Mouse (Mus musculus) MEL (cell line): Measurements from ENCODE around the gene Caprin1. TPM values are rescaled to one million over a fixed set of nuclear protein-coding genes. Genes with fewer than 3 reads are reported as not detected.

Experiments
- DNase-seq: peaks from one replicate; pipeline ENCODE4 v3.0.0; 2011; ENCODE audit warnings: low read depth, low spot score
- H3K27ac ChIP-seq: 2 replicates; pipeline ENCODE4 v1.5.1; 2012; ENCODE audit warnings: low read depth, mild to moderate bottlenecking, control low read depth, low read length, moderate library complexity; ENCODE audit not compliant: control insufficient read depth
- H3K27me3 ChIP-seq, 2 experiments: fragments of 150-350 bp in 1 of 2; sonication (generic) in 1 of 2; 2 replicates each; pipeline ENCODE4 v1.6.1; 2012; ENCODE audit warnings: low read length in 2 of 2, mild to moderate bottlenecking in 2 of 2, improper control_type of control experiment in 1 of 2, moderate library complexity in 1 of 2; ENCODE audit not compliant: insufficient read depth in 2 of 2, control insufficient read depth in 1 of 2
- H3K36me3 ChIP-seq, 2 experiments: 2 replicates each; pipeline ENCODE4 v1.6.1; 2012 to 2014; ENCODE audit warnings: low read length in 2 of 2, improper control_type of control experiment in 1 of 2, inconsistent platforms in 1 of 2, mild to moderate bottlenecking in 1 of 2; ENCODE audit not compliant: insufficient read depth in 2 of 2, control insufficient read depth in 1 of 2
- H3K4me1 ChIP-seq, 2 experiments: fragments of 150-350 bp in 1 of 2; sonication (generic) in 1 of 2; 2 replicates each; pipeline ENCODE4 v1.6.1; 2012; ENCODE audit warnings: low read length in 2 of 2, improper control_type of control experiment in 1 of 2, mild to moderate bottlenecking in 1 of 2; ENCODE audit not compliant: insufficient read depth in 2 of 2, control insufficient read depth in 1 of 2
- H3K4me3 ChIP-seq, 2 experiments: fragments of 150-350 bp in 1 of 2; sonication (generic) in 1 of 2; 2 replicates each; pipeline ENCODE4 v1.5.1; 2012; ENCODE audit warnings: low read depth in 2 of 2, low read length in 2 of 2, mild to moderate bottlenecking in 2 of 2, moderate library complexity in 2 of 2, control low read depth in 1 of 2, improper control_type of control experiment in 1 of 2; ENCODE audit not compliant: control insufficient read depth in 1 of 2, insufficient read depth in 1 of 2
- H3K79me2 ChIP-seq: 2 replicates; pipeline ENCODE4 v1.6.1; 2012; ENCODE audit warnings: mild to moderate bottlenecking, low read length, moderate library complexity; ENCODE audit not compliant: control insufficient read depth, poor library complexity, insufficient read depth
- H3K9ac ChIP-seq: 2 replicates; pipeline ENCODE4 v1.6.1; 2012; ENCODE audit warnings: low read depth, mild to moderate bottlenecking, control low read depth, low read length, moderate library complexity; ENCODE audit not compliant: control insufficient read depth, poor library complexity, severe bottlenecking
- H3K9me3 ChIP-seq: fragments of 150-350 bp; sonication (generic); replicated peaks from 2 replicates; pipeline ENCODE4 v1.6.1; 2012; ENCODE audit warnings: mild to moderate bottlenecking, low read length, improper control_type of control experiment, moderate library complexity; ENCODE audit not compliant: insufficient read depth
- BHLHE40 ChIP-seq: IDR thresholded peaks from 2 replicates; pipeline ENCODE4 v1.6.1; 2012; ENCODE audit warnings: low read depth, mild to moderate bottlenecking, inconsistent platforms, low read length, improper control_type of control experiment, borderline replicate concordance
- CHD1 ChIP-seq: IDR thresholded peaks from 2 replicates; pipeline ENCODE4 v1.6.1; 2012; ENCODE audit warnings: low read depth, mild to moderate bottlenecking, inconsistent platforms, low read length, improper control_type of control experiment
- CHD2 ChIP-seq: IDR thresholded peaks from 2 replicates; pipeline ENCODE4 v1.6.1; 2011; ENCODE audit warnings: low read length, improper control_type of control experiment
- CTCF ChIP-seq, 3 experiments: IDR thresholded peaks in 2 of 3; conservative IDR thresholded peaks in 1 of 3; 2 replicates each; pipeline ENCODE4 v1.5.1; 2011 to 2012; ENCODE audit warnings: low read length in 3 of 3, low read depth in 2 of 3, mild to moderate bottlenecking in 2 of 3, improper control_type of control experiment in 1 of 3, inconsistent platforms in 1 of 3, mixed read lengths in 1 of 3, moderate library complexity in 1 of 3; ENCODE audit not compliant: control insufficient read depth in 1 of 3, insufficient read depth in 1 of 3, poor library complexity in 1 of 3, severe bottlenecking in 1 of 3
- E2F4 ChIP-seq: IDR thresholded peaks from 2 replicates; pipeline ENCODE4 v1.6.1; 2011; ENCODE audit warnings: low read depth, low read length, improper control_type of control experiment, borderline replicate concordance
- ELF1 ChIP-seq: IDR thresholded peaks from 2 replicates; pipeline ENCODE4 v1.6.1; 2014; ENCODE audit warnings: low read depth, mild to moderate bottlenecking, inconsistent platforms, low read length, improper control_type of control experiment, moderate library complexity
- EP300 ChIP-seq, 2 experiments: IDR thresholded peaks; 2 replicates each; pipeline ENCODE4 v1.6.1; 2011; ENCODE audit warnings: improper control_type of control experiment in 2 of 2, low read length in 2 of 2, low read depth in 1 of 2, mild to moderate bottlenecking in 1 of 2
- ETS1 ChIP-seq: IDR thresholded peaks from 2 replicates; pipeline ENCODE4 v1.6.1; 2012; ENCODE audit warnings: low read depth, mild to moderate bottlenecking, inconsistent platforms, low read length, improper control_type of control experiment, moderate library complexity
- GATA1 ChIP-seq: IDR thresholded peaks from 2 replicates; pipeline ENCODE4 v1.6.1; 2011; ENCODE audit warnings: low read depth, low read length, improper control_type of control experiment
- HCFC1 ChIP-seq: IDR thresholded peaks from 2 replicates; pipeline ENCODE4 v1.6.1; 2012; ENCODE audit warnings: low read depth, mild to moderate bottlenecking, inconsistent platforms, low read length, improper control_type of control experiment, moderate library complexity
- JUND ChIP-seq: IDR thresholded peaks from 2 replicates; pipeline ENCODE4 v1.6.1; 2011; ENCODE audit warnings: low read depth, mild to moderate bottlenecking, improper control_type of control experiment, low read length
- KAT2A ChIP-seq: conservative IDR thresholded peaks from 2 replicates; pipeline ENCODE4 v1.6.1; 2012; ENCODE audit warnings: low read depth, low read length, improper control_type of control experiment, inconsistent platforms
- MAFK ChIP-seq: IDR thresholded peaks from 2 replicates; pipeline ENCODE4 v1.6.1; 2011; ENCODE audit warnings: low read depth, mild to moderate bottlenecking, low read length, improper control_type of control experiment, borderline replicate concordance
- MAX ChIP-seq: IDR thresholded peaks from 2 replicates; pipeline ENCODE4 v1.6.1; 2011; ENCODE audit warnings: low read length, improper control_type of control experiment
- MAZ ChIP-seq: IDR thresholded peaks from 2 replicates; pipeline ENCODE4 v1.6.1; 2012; ENCODE audit warnings: low read depth, mild to moderate bottlenecking, inconsistent platforms, low read length, improper control_type of control experiment
- MEF2A ChIP-seq: IDR thresholded peaks from 2 replicates; pipeline ENCODE4 v1.6.1; 2014; ENCODE audit warnings: low read depth, mild to moderate bottlenecking, inconsistent platforms, low read length, improper control_type of control experiment; ENCODE audit not compliant: poor library complexity, insufficient replicate concordance, severe bottlenecking; ENCODE audit errors: extremely low read depth
- MXI1 ChIP-seq: IDR thresholded peaks from 2 replicates; pipeline ENCODE4 v1.6.1; 2011; ENCODE audit warnings: mild to moderate bottlenecking, low read depth, low read length, improper control_type of control experiment
- MYB ChIP-seq: IDR thresholded peaks from 2 replicates; pipeline ENCODE4 v1.6.1; 2011; ENCODE audit warnings: mild to moderate bottlenecking, low read depth, low read length, improper control_type of control experiment
- NELFE ChIP-seq: IDR thresholded peaks from 2 replicates; pipeline ENCODE4 v1.6.1; 2011; ENCODE audit warnings: low read depth, low read length, improper control_type of control experiment
- NRF1 ChIP-seq: IDR thresholded peaks from 2 replicates; pipeline ENCODE4 v1.6.1; 2014; ENCODE audit warnings: low read depth, mild to moderate bottlenecking, inconsistent platforms, low read length, improper control_type of control experiment, moderate library complexity; ENCODE audit not compliant: poor library complexity, insufficient read depth, severe bottlenecking
- POLR2A ChIP-seq, 2 experiments: IDR thresholded peaks; 2 replicates each; pipeline ENCODE4 v1.6.1; 2011 to 2012; ENCODE audit warnings: low read length in 2 of 2, mild to moderate bottlenecking in 2 of 2, control low read depth in 1 of 2, improper control_type of control experiment in 1 of 2, low read depth in 1 of 2, moderate library complexity in 1 of 2; ENCODE audit not compliant: control insufficient read depth in 1 of 2, insufficient read depth in 1 of 2, poor library complexity in 1 of 2
- POLR2AphosphoS2 ChIP-seq: IDR thresholded peaks from 2 replicates; pipeline ENCODE4 v1.6.1; 2011; ENCODE audit warnings: low read length, improper control_type of control experiment
- POLR2AphosphoS5 ChIP-seq: IDR thresholded peaks from 2 replicates; pipeline ENCODE4 v1.6.1; 2012; ENCODE audit warnings: low read depth, borderline replicate concordance, mild to moderate bottlenecking, inconsistent platforms, low read length, moderate library complexity, mixed read lengths
- RAD21 ChIP-seq: IDR thresholded peaks from 2 replicates; pipeline ENCODE4 v1.6.1; 2011; ENCODE audit warnings: mild to moderate bottlenecking, low read depth, low read length, improper control_type of control experiment
- RCOR1 ChIP-seq: IDR thresholded peaks from 2 replicates; pipeline ENCODE4 v1.6.1; 2012; ENCODE audit warnings: low read depth, mild to moderate bottlenecking, inconsistent platforms, low read length, improper control_type of control experiment
- TAL1 ChIP-seq: IDR thresholded peaks from 2 replicates; pipeline ENCODE4 v1.6.1; 2012; ENCODE audit warnings: mild to moderate bottlenecking, inconsistent platforms, low read length, moderate library complexity, mixed read lengths
- TCF12 ChIP-seq: IDR thresholded peaks from 2 replicates; pipeline ENCODE4 v1.6.1; 2014; ENCODE audit warnings: low read depth, mild to moderate bottlenecking, inconsistent platforms, low read length, improper control_type of control experiment, moderate library complexity
- UBTF ChIP-seq: IDR thresholded peaks from 2 replicates; pipeline ENCODE4 v1.6.1; 2012; ENCODE audit warnings: low read depth, mild to moderate bottlenecking, inconsistent platforms, low read length, improper control_type of control experiment, moderate library complexity, borderline replicate concordance; ENCODE audit not compliant: insufficient read depth
- USF1 ChIP-seq: IDR thresholded peaks from 2 replicates; pipeline ENCODE4 v1.6.1; 2014; ENCODE audit warnings: low read depth, mild to moderate bottlenecking, inconsistent platforms, low read length, improper control_type of control experiment, moderate library complexity
- USF2 ChIP-seq, 2 experiments: IDR thresholded peaks; 2 replicates each; pipeline ENCODE4 v1.6.1; 2011 to 2012; ENCODE audit warnings: improper control_type of control experiment in 2 of 2, low read length in 2 of 2, borderline replicate concordance in 1 of 2, inconsistent platforms in 1 of 2, low read depth in 1 of 2, mild to moderate bottlenecking in 1 of 2; ENCODE audit not compliant: insufficient read depth in 1 of 2
- ZC3H11A ChIP-seq: IDR thresholded peaks from 2 replicates; pipeline ENCODE4 v1.6.1; 2012; ENCODE audit warnings: low read depth, mild to moderate bottlenecking, inconsistent platforms, low read length, improper control_type of control experiment
- ZKSCAN1 ChIP-seq: IDR thresholded peaks from 2 replicates; pipeline ENCODE4 v1.6.1; 2012; ENCODE audit warnings: low read depth, mild to moderate bottlenecking, inconsistent platforms, low read length, improper control_type of control experiment, moderate library complexity
- ZMIZ1 ChIP-seq: IDR thresholded peaks from 2 replicates; pipeline ENCODE4 v1.6.1; 2012; ENCODE audit warnings: low read depth, mild to moderate bottlenecking, inconsistent platforms, low read length, improper control_type of control experiment, moderate library complexity
- ZNF384 ChIP-seq: IDR thresholded peaks from 2 replicates; pipeline ENCODE4 v1.6.1; 2012; ENCODE audit warnings: low read depth, mild to moderate bottlenecking, inconsistent platforms, low read length, improper control_type of control experiment
- polyA plus RNA-seq, 2 experiments: library from polyadenylated mRNA; stranded (reverse) in 1 of 2; unstranded in 1 of 2; fragments of >175 nt in 1 of 2; fragments of >200 nt in 1 of 2; gene quantifications; 2 replicates each; pipeline versions ENCODE4 v1.2.1 to v1.2.4; 2012; ENCODE audit warnings: low replicate concordance in 2 of 2, low read depth in 1 of 2; ENCODE audit not compliant: insufficient read length in 2 of 2, insufficient read depth in 1 of 2, missing spikeins in 1 of 2
- total RNA-seq: library from RNA; depleted of rRNA; stranded (reverse); fragments of 300-350 nt; gene quantifications from 2 replicates; pipeline ENCODE4 v1.2.3, GENCODE M21; 2012

The Caprin1 gene
- total and polyA plus RNA-seq, 3 experiments: 209 to 426 (median 239) TPM

DNA sequence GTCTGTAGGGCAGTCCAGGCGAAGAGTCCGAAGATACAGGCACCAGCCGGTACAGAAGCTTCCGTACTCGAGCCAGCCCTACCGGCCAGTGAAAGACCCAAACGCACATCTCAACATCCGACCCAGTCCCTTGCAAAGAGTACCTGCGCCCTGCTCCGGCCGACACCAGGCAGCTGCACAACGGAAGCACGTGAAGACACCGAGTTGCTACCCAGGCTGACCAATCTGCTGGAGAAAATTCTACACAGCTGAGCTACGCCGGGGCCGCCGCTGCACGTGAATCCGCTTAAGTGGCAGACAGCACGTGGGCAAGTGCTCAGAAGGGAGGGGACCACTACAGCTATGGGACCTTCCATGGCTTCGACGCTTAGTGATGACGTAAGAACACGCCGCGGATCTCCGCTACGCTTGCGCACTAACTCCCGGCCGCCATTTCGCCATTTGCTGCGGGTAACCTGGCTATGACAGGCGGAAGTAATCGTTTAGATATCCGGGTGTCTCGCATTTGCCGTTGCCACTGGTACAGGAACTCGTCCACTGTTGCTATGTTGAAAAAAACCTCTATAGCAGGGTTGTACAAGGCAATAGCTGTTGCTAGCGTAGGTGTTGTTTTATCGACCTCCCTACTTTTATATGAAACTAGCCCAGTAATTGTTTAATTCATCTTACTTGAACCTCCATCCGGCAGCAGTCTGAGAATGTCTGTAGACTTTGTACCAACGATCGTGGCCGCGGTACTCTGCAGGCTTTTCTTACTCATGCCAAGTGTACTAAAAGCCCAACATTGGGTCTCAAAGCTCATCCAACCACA lies 36.3 kb downstream of the Caprin1 start, which contains the start of gene Nat10:
TSS of gene Nat10 (minus strand) at position 365 of the 811 bp plus-strand sequence.
- H3K4me1 ChIP-seq: peaks cover 2 to 9% of the 10 kb centered on the region in 2 experiments; a peak in 1 of 4 replicates
- H3K9me3 ChIP-seq: no peaks in the 10 kb centered on the region
- no peaks in the 10 kb centered on the region for H3K27me3 ChIP-seq
- peak within 1 kb of the TSS; percentile 76 for H3K9ac ChIP-seq
- DNase-seq: peak; percentile 99
- H3K4me3 ChIP-seq: peak within 1 kb of the TSS; percentile 75 to 92
- H3K79me2 ChIP-seq: peaks cover 30% of the 10 kb centered on the region
- peak within 1 kb of the TSS; percentile 79 for H3K27ac ChIP-seq
- H3K36me3 ChIP-seq: peaks cover 7 to 32% of the 10 kb centered on the region in 2 experiments
- TF ChIP-seq RCOR1 (peak; percentile 51; the same call in 1 of the 2 replicates), ELF1 (peak; percentile 85; the same call in 1 of the 2 replicates), NELFE (peak; percentile 73), GATA1 (no peak), CTCF (IDR thresholded peaks at IDR 0.05 in 2 of 3, conservative IDR thresholded peaks at IDR 0.05 in 1 of 3; ENCODE audit: control insufficient read depth in 1 of 3, insufficient read depth in 1 of 3, low read depth in 2 of 3, low read length in 3 of 3, poor library complexity in 1 of 3, severe bottlenecking in 1 of 3) (no peak), MAFK (no peak; the same call in 1 of the 2 replicates), POLR2A (IDR thresholded peaks at IDR 0.05; ENCODE audit: control insufficient read depth in 1 of 2, insufficient read depth in 1 of 2, low read depth in 1 of 2, low read length in 2 of 2, poor library complexity in 1 of 2) (peak; percentile 71 to 93), ZKSCAN1 (peak; percentile 92), JUND (no peak), MEF2A (peak; percentile 63; the same call in 1 of the 2 replicates), EP300 (IDR thresholded peaks at IDR 0.05; ENCODE audit: low read depth in 1 of 2, low read length in 2 of 2) (peak in 1 of 2 experiments; percentile 36; a peak in 2 of 4 replicates), CHD1 (peak; percentile 23; the same call in 1 of the 2 replicates), TAL1 (no peak), E2F4 (no peak), UBTF (0 out of 2 replicates have a peak, but pooled peaks have one; percentile 42), MAZ (no peak; the same call in 1 of the 2 replicates), HCFC1 (peak; percentile 96), USF2 (IDR thresholded peaks at IDR 0.05; ENCODE audit: borderline replicate concordance in 1 of 2, insufficient read depth in 1 of 2, low read depth in 1 of 2, low read length in 2 of 2) (0 out of 4 replicates have a peak, but pooled peaks of 1 of the 2 experiments have one; percentile 48), POLR2AphosphoS5 (peak; percentile 91), ETS1 (peak; percentile 84), MYB (peak; percentile 88), ZC3H11A (peak; percentile 40; the same call in 1 of the 2 replicates), BHLHE40 (peak; percentile 98), KAT2A (peak; percentile 87), TCF12 (peak; percentile 36; the same call in 1 of the 2 replicates), ZNF384 (peak; percentile 91), CHD2 (peak; percentile 84), MAX (peak; percentile 99), USF1 (peak; percentile 89), NRF1 (peak; percentile 88), RAD21 (no peak), MXI1 (peak; percentile 100), ZMIZ1 (peak; percentile 86; the same call in 1 of the 2 replicates), POLR2AphosphoS2 (peak; percentile 100)
